Mouse (Mus musculus) ES-Bruce4 (cell line): ENCODE measurements at regions not wholly inside any gene's neighbourhood (a gene's known extent, or its start where the extent isn't known, plus 50 kb on each side); places are given as distances from the start of the nearest gene placed in this dataset.

Source experiments
- H3K27ac ChIP-seq: 2 replicates; pipeline ENCODE4 v1.5.1; 2012; ENCODE audit warnings: low read length, inconsistent platforms; ENCODE audit not compliant: insufficient read depth
- H3K27me3 ChIP-seq: 2 replicates; pipeline ENCODE4 v1.6.1; 2012; ENCODE audit warnings: mild to moderate bottlenecking, low read length, inconsistent platforms; ENCODE audit not compliant: control insufficient read depth, poor library complexity, insufficient read depth, severe bottlenecking
- H3K36me3 ChIP-seq: 2 replicates; pipeline ENCODE4 v1.6.1; 2012; ENCODE audit warnings: inconsistent platforms, mild to moderate bottlenecking, low read length, moderate library complexity; ENCODE audit not compliant: control insufficient read depth, poor library complexity, insufficient read depth, severe bottlenecking
- H3K4me1 ChIP-seq: one replicate; pipeline ENCODE4 v1.8.1; 2011; ENCODE audit warnings: low read length; ENCODE audit not compliant: control insufficient read depth, insufficient read depth
- H3K4me3 ChIP-seq: 2 replicates; pipeline ENCODE4 v1.5.1; 2011; ENCODE audit warnings: low read depth, mild to moderate bottlenecking, low read length
- H3K9ac ChIP-seq: 2 replicates; pipeline ENCODE4 v1.6.1; 2012; ENCODE audit warnings: low read depth, mild to moderate bottlenecking, inconsistent platforms; ENCODE audit not compliant: poor library complexity, severe bottlenecking
- H3K9me3 ChIP-seq: replicated peaks from 2 replicates; pipeline ENCODE4 v1.6.1; 2012; ENCODE audit warnings: mild to moderate bottlenecking, low read length, inconsistent platforms; ENCODE audit not compliant: control insufficient read depth, poor library complexity, insufficient read depth, severe bottlenecking
- CTCF ChIP-seq: IDR thresholded peaks from one replicate; pipeline ENCODE4 v1.8.1; 2011; ENCODE audit warnings: low read depth, low read length
- EP300 ChIP-seq: IDR thresholded peaks from 2 replicates; pipeline ENCODE4 v1.6.1; 2011; ENCODE audit warnings: low read depth, low read length; ENCODE audit not compliant: insufficient read depth
- POLR2A ChIP-seq: IDR thresholded peaks from one replicate; pipeline ENCODE4 v1.8.1; 2011; ENCODE audit warnings: low read length; ENCODE audit not compliant: insufficient read depth

GRCm38 (mm10) chr1:183553219-183553618 lies 135.2 kb downstream of the Hhipl2 start:
- no peaks in the 10 kb centered on the region for H3K4me1 ChIP-seq
- H3K4me3 ChIP-seq, result no peak overlapping the region
- H3K36me3 ChIP-seq, result no peaks in the 10 kb centered on the region
- H3K9me3 ChIP-seq, result no peaks in the 10 kb centered on the region
- no peak overlapping the region for H3K27ac ChIP-seq
- no peak overlapping the region for H3K9ac ChIP-seq
- no peaks in the 10 kb centered on the region for H3K27me3 ChIP-seq
- no peak for TF ChIP-seq POLR2A
- TF ChIP-seq CTCF, result no peak
- TF ChIP-seq EP300, result no peak

GRCm38 (mm10) chr1:183562853-183563252 lies 144.8 kb downstream of the Hhipl2 start:
- Histone ChIP-seq H3K4me1 (no peaks in the 10 kb centered on the region), H3K27me3 (no peaks in the 10 kb centered on the region; the same call in 1 of the 2 replicates), H3K36me3 (no peaks in the 10 kb centered on the region), H3K9me3 (peaks cover 17% of the 10 kb centered on the region), H3K9ac (no peak overlapping the region), H3K4me3 (no peak overlapping the region), H3K27ac (no peak overlapping the region)
- TF ChIP-seq CTCF (no peak), POLR2A (no peak)

GRCm38 (mm10) chr1:183573621-183574585 lies 155.9 kb downstream of the Hhipl2 start:
- Histone ChIP-seq H3K27me3 (no peaks in the 10 kb centered on the region), H3K4me1 (no peaks in the 10 kb centered on the region), H3K9ac (no peak overlapping the region), H3K9me3 (peaks cover 12% of the 10 kb centered on the region), H3K27ac (no peak overlapping the region), H3K4me3 (no peak overlapping the region), H3K36me3 (no peaks in the 10 kb centered on the region)
- TF ChIP-seq EP300 (no peak), CTCF (no peak), POLR2A (no peak)

- no peaks in the 10 kb centered on the region for H3K4me1 ChIP-seq
- no peak overlapping the region for H3K27ac ChIP-seq
- no peak overlapping the region for H3K9ac ChIP-seq
- no peaks in the 10 kb centered on the region for H3K36me3 ChIP-seq
- H3K9me3 ChIP-seq, result no peaks in the 10 kb centered on the region; the same call in 1 of the 2 replicates
- H3K4me3 ChIP-seq, result no peak overlapping the region
- TF ChIP-seq CTCF (no peak), EP300 (no peak)
- H3K27me3 ChIP-seq, result no peaks in the 10 kb centered on the region
Observed at GRCm38 (mm10) chr1:183584861-183585260, 166.8 kb downstream of the Hhipl2 start.

- no peaks in the 10 kb centered on the region for H3K4me1 ChIP-seq
- no peaks in the 10 kb centered on the region for H3K36me3 ChIP-seq
- no peak overlapping the region for H3K27ac ChIP-seq
- no peaks in the 10 kb centered on the region for H3K27me3 ChIP-seq
- H3K9ac ChIP-seq, result no peak overlapping the region
- no peaks in the 10 kb centered on the region; the same call in 1 of the 2 replicates for H3K9me3 ChIP-seq
- H3K4me3 ChIP-seq, result no peak overlapping the region
- TF ChIP-seq EP300 (no peak), CTCF (no peak), POLR2A (no peak)
Observed at GRCm38 (mm10) chr1:183586406-183586805, 168.4 kb downstream of the Hhipl2 start.

GRCm38 (mm10) chr1:183595306-183595705 lies 177.3 kb downstream of the Hhipl2 start:
- Histone ChIP-seq H3K4me3 (no peak overlapping the region), H3K36me3 (no peaks in the 10 kb centered on the region), H3K27ac (no peak overlapping the region)

More at GRCm38 (mm10) chr1:183595306-183595705, 177.3 kb downstream of the Hhipl2 start:
- Histone ChIP-seq H3K4me1 (no peaks in the 10 kb centered on the region), H3K9ac (no peak overlapping the region), H3K27me3 (no peaks in the 10 kb centered on the region), H3K9me3 (no peaks in the 10 kb centered on the region)
- TF ChIP-seq POLR2A (no peak), CTCF (no peak), EP300 (no peak)
